Mouse (Mus musculus): Measurements from ENCODE around the gene Gm5286.
"Not testable (repeated sequence)": the region's sequence is repeated elsewhere in the genome, so short reads cannot be mapped to it uniquely, and the experiment has no call there.

The Gm5286 gene

DNA sequence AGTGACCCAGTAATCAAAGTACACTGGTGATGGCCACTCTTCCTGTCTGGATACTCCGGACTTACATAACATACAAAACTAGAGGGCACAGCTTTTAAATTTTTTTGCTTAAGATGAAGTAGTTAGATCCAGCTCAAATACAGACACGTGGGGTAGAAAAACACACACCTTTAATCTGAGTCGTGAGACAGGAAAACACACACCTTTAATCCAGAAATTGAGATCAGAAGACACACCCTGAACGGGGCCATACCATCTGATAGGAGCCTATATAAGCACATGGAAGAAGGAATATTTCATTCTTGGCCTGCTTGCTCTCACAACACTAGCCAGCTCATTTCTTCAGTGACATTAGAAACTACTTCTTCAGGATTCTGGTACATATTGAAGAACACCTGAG, at the start of gene Gm5286:
Gene Gm5286 (plus strand): TSS at position 301 of the 400 bp plus-strand sequence.
- DNase-seq (ENCODE audit: low spot score in 2 of 2) = not testable (repeated sequence)

DNA sequence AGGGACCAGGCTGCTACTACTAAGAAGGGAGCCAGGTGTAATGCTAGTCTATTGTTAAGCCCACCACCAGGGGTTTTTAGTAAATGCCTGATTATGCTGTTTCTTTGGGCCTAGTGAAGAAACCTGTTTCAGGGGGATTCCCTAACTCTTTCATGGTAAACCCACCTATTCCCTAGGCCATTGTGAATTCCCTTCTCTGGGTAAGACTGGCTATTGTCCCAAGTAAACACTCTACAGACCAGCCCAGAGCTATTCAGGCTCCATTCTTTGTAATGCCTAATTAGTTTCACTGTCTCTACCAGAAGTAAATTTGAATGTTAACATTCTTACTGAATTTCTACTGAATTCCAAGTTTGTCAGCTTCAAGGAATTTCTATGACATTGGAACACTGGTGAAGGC, 29.2 kb upstream of the Gm5286 start:
- not testable (repeated sequence) for DNase-seq (ENCODE audit: low spot score in 2 of 2)

DNA sequence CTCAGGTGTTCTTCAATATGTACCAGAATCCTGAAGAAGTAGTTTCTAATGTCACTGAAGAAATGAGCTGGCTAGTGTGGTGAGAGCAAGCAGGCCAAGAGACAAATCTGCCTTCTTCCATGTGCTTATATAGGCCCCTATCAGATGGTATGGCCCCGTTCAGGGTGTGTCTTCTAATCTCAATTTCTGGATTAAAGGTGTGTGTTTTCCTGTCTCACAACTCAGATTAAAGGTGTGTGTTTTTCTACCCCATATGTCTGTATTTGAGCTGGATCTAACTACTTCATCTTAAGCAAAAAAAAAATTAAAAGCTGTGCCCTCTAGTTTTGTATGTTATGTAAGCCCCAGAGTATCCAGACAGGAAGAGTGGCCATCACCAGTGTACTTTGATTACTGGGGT, 18.4 kb upstream of the Gm5286 start, which contains the start of gene Gm10696:
Gene Gm10696 (minus strand): TSS at position 101 of the 400 bp plus-strand sequence.
- not testable (repeated sequence) for DNase-seq (ENCODE audit: low spot score in 2 of 2)

Measured in frontal cortex, postnatal 25 days (tissue).